Mouse (Mus musculus): ENCODE results near the gene Dtx3l. TPM values are rescaled to one million over a fixed set of nuclear protein-coding genes. Genes with fewer than 3 reads are reported as not detected.

Dtx3l gene
- total RNA-seq (2014; fragmentation: Nextera tagmentation) (15.2 and 15.4 TPM in 2 replicates), total RNA-seq (2017) (13.0 and 17.5 TPM in 2 replicates), polyA plus RNA-seq (2012) (2.1 and 3.5 TPM in 2 replicates)

DNA sequence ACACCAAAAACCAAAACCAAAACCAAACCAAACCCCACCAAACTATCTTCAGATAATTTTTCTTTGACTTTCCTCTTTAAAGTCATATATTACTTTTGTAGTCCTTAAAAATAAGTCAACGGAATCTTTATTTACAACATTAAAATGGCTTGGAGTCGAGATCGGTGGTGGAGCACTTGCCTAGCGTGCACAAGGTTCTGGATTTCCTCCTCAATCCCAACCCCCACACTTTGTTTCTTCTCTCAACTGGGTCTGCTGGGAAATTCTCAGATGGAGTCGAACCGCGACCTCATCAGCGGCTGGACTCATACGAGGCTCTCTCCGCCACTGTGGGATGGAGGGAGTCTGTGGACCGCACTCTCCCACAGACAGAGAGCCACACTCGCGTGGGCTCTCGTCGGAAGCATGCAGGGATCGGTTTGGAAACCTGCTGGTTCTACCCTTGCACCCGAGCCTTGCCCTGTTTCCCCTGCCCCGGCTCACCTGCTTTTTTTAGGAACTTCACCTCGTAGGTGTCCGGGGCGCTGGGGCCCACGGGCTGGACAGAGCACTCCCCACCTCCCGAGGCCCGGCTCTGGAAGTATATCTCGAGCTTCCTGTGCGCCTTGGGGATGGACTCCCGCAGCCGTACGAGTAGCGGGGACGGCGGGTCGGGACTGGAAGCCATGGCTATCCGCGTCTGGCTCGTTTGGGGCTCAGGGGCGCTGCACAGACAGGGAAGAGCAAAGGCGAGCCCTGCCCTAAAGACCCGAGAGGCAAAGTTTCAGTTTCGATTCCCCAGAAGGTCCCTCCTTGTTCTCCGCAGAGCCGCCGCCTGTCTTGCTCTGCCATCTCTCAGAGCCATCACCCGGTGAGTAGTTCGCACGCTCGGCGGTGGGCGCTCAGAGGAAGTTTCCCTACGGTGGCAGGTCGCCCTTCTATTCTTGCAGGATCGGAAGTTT lies at the start of gene Dtx3l, which contains the start of gene Parp9:
TSS of gene Dtx3l (minus strand) at position 941 of the 941 bp plus-strand sequence.
TSS of gene Parp9 (plus strand) at position 260 of the 941 bp plus-strand sequence.
- no peak for ATAC-seq (ENCODE audit: extremely low read depth, insufficient number of reproducible peaks, low FRiP score, poor library complexity, severe bottlenecking)
- Histone ChIP-seq H3K4me1 (ENCODE audit: insufficient read depth, low read depth, low read length) (peaks cover 30% of the 10 kb centered on the region), H3K27me3 (ENCODE audit: insufficient read depth, low read length) (no peaks in the 10 kb centered on the region), H3K36me3 (replicated peaks) (peaks cover 52% of the 10 kb centered on the region), H3K4me3 (ENCODE audit: low read depth, low read length) (peak within 1 kb of the TSS; percentile 84), H3K9me3 (replicated peaks) (no peaks in the 10 kb centered on the region)
- peak; percentile 50 for DNase-seq (ENCODE audit: low spot score)
- TF ChIP-seq GATA2 (IDR thresholded peaks at IDR 0.05; ENCODE audit: borderline replicate concordance, low read depth, low read length) = no peak
- TF ChIP-seq CTCF (IDR thresholded peaks at IDR 0.05; ENCODE audit: low read depth, low read length) = no peak
- TF ChIP-seq GATA1 (IDR thresholded peaks at IDR 0.05; ENCODE audit: borderline replicate concordance, low read length) = no peak
- no peak for TF ChIP-seq TAL1 (conservative IDR thresholded peaks at IDR 0.05; ENCODE audit: low read depth, low read length)
- no peak for TF ChIP-seq POLR2AphosphoS5 (IDR thresholded peaks at IDR 0.05; ENCODE audit: insufficient replicate concordance, low read depth, low read length)

- ATAC-seq (ENCODE audit: extremely low read depth, insufficient number of reproducible peaks, low FRiP score, poor library complexity, severe bottlenecking) (no peak), DNase-seq (ENCODE audit: low spot score) (no peak)
- H3K4me3 ChIP-seq (ENCODE audit: low read depth, low read length) = no peak overlapping the region
- TF ChIP-seq TAL1 (conservative IDR thresholded peaks at IDR 0.05; ENCODE audit: low read depth, low read length) (no peak), GATA1 (IDR thresholded peaks at IDR 0.05; ENCODE audit: borderline replicate concordance, low read length) (no peak), CTCF (IDR thresholded peaks at IDR 0.05; ENCODE audit: low read depth, low read length) (no peak), GATA2 (IDR thresholded peaks at IDR 0.05; ENCODE audit: borderline replicate concordance, low read depth, low read length) (no peak), POLR2AphosphoS5 (IDR thresholded peaks at IDR 0.05; ENCODE audit: insufficient replicate concordance, low read depth, low read length) (no peak)
- H3K4me1 ChIP-seq (ENCODE audit: insufficient read depth, low read depth, low read length) = peaks cover 33% of the 10 kb centered on the region
- no peaks in the 10 kb centered on the region for H3K27me3 ChIP-seq (ENCODE audit: insufficient read depth, low read length)
- peaks cover 8% of the 10 kb centered on the region for H3K36me3 ChIP-seq (replicated peaks)
- no peaks in the 10 kb centered on the region for H3K9me3 ChIP-seq (replicated peaks)
These were observed 49.0 kb upstream of the Dtx3l start for GRCm38 (mm10) chr16:35987930-35988329.

DNA sequence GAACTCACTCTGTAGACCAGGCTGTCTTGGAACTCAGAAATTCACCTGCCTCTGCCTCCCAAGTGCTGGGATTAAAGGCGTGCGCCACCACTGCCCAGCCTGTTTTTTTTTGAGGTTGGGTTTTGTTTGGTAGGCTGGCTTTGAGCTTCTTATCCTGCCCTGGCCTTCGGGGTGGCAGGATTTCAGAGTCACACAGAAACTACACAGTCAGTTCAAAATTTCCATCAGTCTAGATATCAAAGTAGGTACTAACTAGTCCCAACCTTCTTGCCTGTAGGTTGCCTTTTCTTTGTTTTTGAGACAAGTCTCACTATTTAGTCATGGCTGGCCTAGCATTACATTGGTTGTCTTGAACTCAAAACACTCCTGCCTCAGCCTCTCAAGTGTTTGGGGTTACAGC lies 45.5 kb upstream of the Dtx3l start:
- peak overlapping the region; percentile 83; the same call in 1 of the 2 replicates for H3K4me3 ChIP-seq (ENCODE audit: low read depth, low read length)
- no peaks in the 10 kb centered on the region; the same call in 1 of the 2 replicates for H3K9me3 ChIP-seq (replicated peaks)
- TF ChIP-seq GATA1 (IDR thresholded peaks at IDR 0.05; ENCODE audit: borderline replicate concordance, low read length) (no peak), POLR2AphosphoS5 (IDR thresholded peaks at IDR 0.05; ENCODE audit: insufficient replicate concordance, low read depth, low read length) (no peak), GATA2 (IDR thresholded peaks at IDR 0.05; ENCODE audit: borderline replicate concordance, low read depth, low read length) (no peak), TAL1 (conservative IDR thresholded peaks at IDR 0.05; ENCODE audit: low read depth, low read length) (no peak), CTCF (IDR thresholded peaks at IDR 0.05; ENCODE audit: low read depth, low read length) (no peak)
- ATAC-seq (ENCODE audit: extremely low read depth, insufficient number of reproducible peaks, low FRiP score, poor library complexity, severe bottlenecking) (no peak), DNase-seq (ENCODE audit: low spot score) (no peak)
- peaks cover 38% of the 10 kb centered on the region for H3K4me1 ChIP-seq (ENCODE audit: insufficient read depth, low read depth, low read length)
- peaks cover 10% of the 10 kb centered on the region for H3K36me3 ChIP-seq (replicated peaks)
- peaks cover 4% of the 10 kb centered on the region for H3K27me3 ChIP-seq (ENCODE audit: insufficient read depth, low read length)

- Histone ChIP-seq H3K36me3 (replicated peaks) (peaks cover 8% of the 10 kb centered on the region), H3K27me3 (ENCODE audit: insufficient read depth, low read length) (peaks cover 4% of the 10 kb centered on the region), H3K9me3 (replicated peaks) (no peaks in the 10 kb centered on the region; the same call in 1 of the 2 replicates), H3K4me3 (ENCODE audit: low read depth, low read length) (peak overlapping the region; percentile 83), H3K4me1 (ENCODE audit: insufficient read depth, low read depth, low read length) (peaks cover 37% of the 10 kb centered on the region)
- DNase-seq (ENCODE audit: low spot score) (peak; percentile 53), ATAC-seq (ENCODE audit: extremely low read depth, insufficient number of reproducible peaks, low FRiP score, poor library complexity, severe bottlenecking) (no peak; the same call in 1 of the 2 replicates)
- TF ChIP-seq POLR2AphosphoS5 (IDR thresholded peaks at IDR 0.05; ENCODE audit: insufficient replicate concordance, low read depth, low read length) = no peak
- no peak for TF ChIP-seq GATA2 (IDR thresholded peaks at IDR 0.05; ENCODE audit: borderline replicate concordance, low read depth, low read length)
- TF ChIP-seq GATA1 (IDR thresholded peaks at IDR 0.05; ENCODE audit: borderline replicate concordance, low read length) = no peak
- no peak for TF ChIP-seq CTCF (IDR thresholded peaks at IDR 0.05; ENCODE audit: low read depth, low read length)
- no peak for TF ChIP-seq TAL1 (conservative IDR thresholded peaks at IDR 0.05; ENCODE audit: low read depth, low read length)
These were observed 44.7 kb upstream of the Dtx3l start for GRCm38 (mm10) chr16:35983517-35984101.

- Histone ChIP-seq H3K27me3 (ENCODE audit: insufficient read depth, low read length) (peaks cover 4% of the 10 kb centered on the region), H3K4me1 (ENCODE audit: insufficient read depth, low read depth, low read length) (peaks cover 34% of the 10 kb centered on the region), H3K36me3 (replicated peaks) (peaks cover 6% of the 10 kb centered on the region), H3K4me3 (ENCODE audit: low read depth, low read length) (peak overlapping the region; percentile 83), H3K9me3 (replicated peaks) (no peaks in the 10 kb centered on the region; the same call in 1 of the 2 replicates)
- ATAC-seq (ENCODE audit: extremely low read depth, insufficient number of reproducible peaks, low FRiP score, poor library complexity, severe bottlenecking) (peak; percentile 61), DNase-seq (ENCODE audit: low spot score) (peak; percentile 92)
- TF ChIP-seq CTCF (IDR thresholded peaks at IDR 0.05; ENCODE audit: low read depth, low read length) (no peak), POLR2AphosphoS5 (IDR thresholded peaks at IDR 0.05; ENCODE audit: insufficient replicate concordance, low read depth, low read length) (no peak), GATA1 (IDR thresholded peaks at IDR 0.05; ENCODE audit: borderline replicate concordance, low read length) (no peak), GATA2 (IDR thresholded peaks at IDR 0.05; ENCODE audit: borderline replicate concordance, low read depth, low read length) (no peak), TAL1 (conservative IDR thresholded peaks at IDR 0.05; ENCODE audit: low read depth, low read length) (no peak)
These were observed 44.1 kb upstream of the Dtx3l start for GRCm38 (mm10) chr16:35982902-35983516.
